Mouse (Mus musculus) erythroblast, embryonic 14.5 days (primary cell): ENCODE results near the gene Ccnk. TPM values are rescaled to one million over a fixed set of nuclear protein-coding genes. Genes with fewer than 3 reads are reported as not detected.

Source experiments
- H3K27me3 ChIP-seq: 2 replicates; pipeline ENCODE4 v1.6.1; 2012; ENCODE audit warnings: inconsistent platforms; ENCODE audit not compliant: control insufficient read depth
- H3K36me3 ChIP-seq: 2 replicates; pipeline ENCODE4 v1.6.1; 2012; ENCODE audit warnings: mild to moderate bottlenecking, inconsistent platforms; ENCODE audit not compliant: control insufficient read depth
- H3K4me1 ChIP-seq: 2 replicates; pipeline ENCODE4 v1.6.1; 2012; ENCODE audit warnings: inconsistent platforms; ENCODE audit not compliant: control insufficient read depth
- H3K4me3 ChIP-seq: replicated peaks from 2 replicates; pipeline ENCODE3; 2012; ENCODE audit warnings: moderate library complexity, mild to moderate bottlenecking, inconsistent platforms
- H3K9me3 ChIP-seq: 2 replicates; pipeline ENCODE4 v1.6.1; 2012; ENCODE audit warnings: low read length, inconsistent platforms, mixed read lengths; ENCODE audit not compliant: control insufficient read depth
- GATA1 ChIP-seq: IDR thresholded peaks from 2 replicates; pipeline ENCODE4 v1.6.1; 2012; ENCODE audit warnings: low read length, inconsistent platforms, mixed read lengths
- TAL1 ChIP-seq: IDR thresholded peaks from 3 replicates; pipeline ENCODE4 v1.6.1; 2012; ENCODE audit warnings: low read length, inconsistent platforms, mixed read lengths
- polyA plus RNA-seq: library from polyadenylated mRNA; stranded (reverse); fragments of >175 nt; gene quantifications from 2 replicates; pipeline ENCODE4 v1.2.3, GENCODE M21; 2012

The Ccnk gene
- polyA plus RNA-seq, 1 experiment, result 11.6 TPM

- no peaks in the 10 kb centered on the region for H3K9me3 ChIP-seq
- H3K4me1 ChIP-seq, result no peaks in the 10 kb centered on the region
- H3K36me3 ChIP-seq, result no peaks in the 10 kb centered on the region
- H3K4me3 ChIP-seq, result no peak overlapping the region
- H3K27me3 ChIP-seq, result no peaks in the 10 kb centered on the region
- TF ChIP-seq GATA1, result no peak
- no peak for TF ChIP-seq TAL1
Observed at GRCm38 (mm10) chr12:108227527-108227926, 48.1 kb downstream of the Ccnk start.

GRCm38 (mm10) chr12:108230077-108230476, 50.7 kb downstream of the Ccnk start:
- Histone ChIP-seq H3K36me3 (no peaks in the 10 kb centered on the region), H3K27me3 (no peaks in the 10 kb centered on the region), H3K4me3 (no peak overlapping the region), H3K9me3 (no peaks in the 10 kb centered on the region), H3K4me1 (no peaks in the 10 kb centered on the region)
- no peak for TF ChIP-seq GATA1
- TF ChIP-seq TAL1, result no peak

- H3K4me1 ChIP-seq, result no peaks in the 10 kb centered on the region
- H3K4me3 ChIP-seq, result no peak overlapping the region
- H3K36me3 ChIP-seq, result no peaks in the 10 kb centered on the region
- H3K27me3 ChIP-seq, result no peaks in the 10 kb centered on the region
- no peak for TF ChIP-seq GATA1
- TF ChIP-seq TAL1, result no peak
- H3K9me3 ChIP-seq, result no peaks in the 10 kb centered on the region
Observed at GRCm38 (mm10) chr12:108230821-108231794, 51.7 kb downstream of the Ccnk start.

DNA sequence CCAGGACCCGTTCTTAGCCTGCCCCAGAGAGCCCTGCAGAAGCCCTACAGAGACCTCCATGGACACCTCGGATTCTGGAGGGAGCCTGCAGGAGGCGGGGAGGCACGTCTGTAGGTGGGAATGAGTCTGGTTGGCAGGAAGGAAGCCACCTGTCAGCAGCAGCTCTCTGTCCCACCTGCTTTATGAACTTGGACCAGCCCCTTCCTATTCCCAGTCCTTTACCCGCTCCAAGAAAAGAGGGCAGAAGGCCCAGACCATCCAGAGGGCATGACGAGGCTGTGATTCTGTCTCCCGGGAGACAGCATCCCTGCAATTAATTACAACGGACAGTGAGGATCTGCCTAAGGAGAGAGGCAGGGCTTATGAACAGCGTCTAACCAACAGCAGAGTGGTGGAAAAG, 52.5 kb downstream of the Ccnk start:
- Histone ChIP-seq H3K27me3 (no peaks in the 10 kb centered on the region), H3K4me1 (peaks cover 4% of the 10 kb centered on the region), H3K4me3 (no peak overlapping the region), H3K9me3 (no peaks in the 10 kb centered on the region), H3K36me3 (no peaks in the 10 kb centered on the region)
- TF ChIP-seq GATA1, result no peak
- TF ChIP-seq TAL1, result no peak

GRCm38 (mm10) chr12:108233736-108234135, 54.4 kb downstream of the Ccnk start:
- Histone ChIP-seq H3K36me3 (no peaks in the 10 kb centered on the region), H3K4me1 (peaks cover 4% of the 10 kb centered on the region), H3K4me3 (no peak overlapping the region), H3K27me3 (no peaks in the 10 kb centered on the region), H3K9me3 (no peaks in the 10 kb centered on the region)
- TF ChIP-seq GATA1, result no peak
- no peak for TF ChIP-seq TAL1

- Histone ChIP-seq H3K9me3 (no peaks in the 10 kb centered on the region), H3K36me3 (no peaks in the 10 kb centered on the region), H3K4me3 (no peak overlapping the region), H3K27me3 (no peaks in the 10 kb centered on the region), H3K4me1 (peaks cover 4% of the 10 kb centered on the region)
- TF ChIP-seq TAL1 (no peak), GATA1 (no peak)
Observed at GRCm38 (mm10) chr12:108234832-108235602, 55.6 kb downstream of the Ccnk start.

GRCm38 (mm10) chr12:108235976-108236555, 56.7 kb downstream of the Ccnk start:
- no peak overlapping the region for H3K4me3 ChIP-seq
- H3K4me1 ChIP-seq, result peaks cover 5% of the 10 kb centered on the region
- TF ChIP-seq GATA1 (no peak), TAL1 (no peak)
- H3K36me3 ChIP-seq, result no peaks in the 10 kb centered on the region
- no peaks in the 10 kb centered on the region for H3K27me3 ChIP-seq
- H3K9me3 ChIP-seq, result no peaks in the 10 kb centered on the region

DNA sequence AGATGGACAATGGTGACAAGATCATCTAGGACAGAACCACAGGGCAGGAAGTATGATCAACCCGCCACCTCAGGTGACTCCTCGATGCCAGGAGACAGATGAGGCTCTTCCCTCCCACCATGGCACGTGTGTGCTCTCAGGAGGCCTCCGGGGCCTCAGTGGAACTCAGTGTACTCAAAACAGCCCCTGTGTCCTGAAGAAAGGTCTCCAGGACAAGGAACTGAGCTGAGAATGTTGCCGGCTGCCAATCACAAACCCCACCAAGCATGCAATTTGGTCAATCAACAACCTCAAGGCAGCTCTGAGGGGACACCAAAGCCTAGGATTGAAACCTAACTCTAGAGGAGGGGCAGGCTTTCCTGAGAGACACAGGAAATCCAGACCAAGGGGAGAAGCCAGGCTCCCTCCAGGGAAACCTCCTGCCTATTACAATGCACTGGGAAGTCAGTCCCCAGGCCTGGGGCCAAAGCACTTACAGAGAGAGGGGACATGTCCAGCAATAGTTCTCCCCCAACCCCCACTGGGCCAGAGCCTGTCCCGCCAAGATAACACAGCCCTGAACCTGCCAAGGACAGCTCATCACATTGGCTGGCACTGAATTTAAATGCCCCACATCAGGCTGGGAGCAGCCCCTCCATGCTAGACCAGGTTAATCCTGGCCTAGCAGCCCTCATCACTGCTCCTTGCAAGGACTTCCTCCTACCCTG, 58.1 kb downstream of the Ccnk start:
- no peaks in the 10 kb centered on the region for H3K27me3 ChIP-seq
- peaks cover 11% of the 10 kb centered on the region for H3K4me1 ChIP-seq
- TF ChIP-seq GATA1, result no peak
- no peak for TF ChIP-seq TAL1
- H3K36me3 ChIP-seq, result no peaks in the 10 kb centered on the region
- H3K9me3 ChIP-seq, result no peaks in the 10 kb centered on the region
- H3K4me3 ChIP-seq, result no peak overlapping the region
